Mouse (Mus musculus): ENCODE measurements around the gene Teddm1a. TPM values are rescaled to one million over a fixed set of nuclear protein-coding genes. Genes with fewer than 3 reads are reported as not detected.

Gene Teddm1a
- total RNA-seq, 1 experiment = not detected

Other genes with a start within 250 kb of the Teddm1a start
- gene Rgs8, start 238.7 kb upstream of the Teddm1a start, total RNA-seq (2012; rRNA removed) = 0.26 and 0.31 TPM in 2 replicates
- gene Rgs16, start 151.4 kb upstream of the Teddm1a start, total RNA-seq (2012; rRNA removed) = 4.5 and 8.6 TPM in 2 replicates
- gene Rnasel, start 142.3 kb upstream of the Teddm1a start, total RNA-seq (2012; rRNA removed) = 0.11 TPM in 1 of 2 replicates, not detected in the other
- gene Rgsl1, start 47.6 kb upstream of the Teddm1a start, total RNA-seq (2012; rRNA removed) = not detected in 2 replicates
- 0.16 and 0.27 TPM in 2 replicates for gene Teddm1b, start 17.4 kb upstream of the Teddm1a start, total RNA-seq (2012; rRNA removed)
- gene Glul, start 8.2 kb downstream of the Teddm1a start, total RNA-seq (2012; rRNA removed) = 107 TPM in 2 replicates
- 0.62 and 0.63 TPM in 2 replicates for gene Teddm2, start 8.5 kb downstream of the Teddm1a start, total RNA-seq (2012; rRNA removed)

All from ES-E14 (cell line).